13 mouse cellular contexts compared by ENCODE assay signal in the genomic region with DNA sequence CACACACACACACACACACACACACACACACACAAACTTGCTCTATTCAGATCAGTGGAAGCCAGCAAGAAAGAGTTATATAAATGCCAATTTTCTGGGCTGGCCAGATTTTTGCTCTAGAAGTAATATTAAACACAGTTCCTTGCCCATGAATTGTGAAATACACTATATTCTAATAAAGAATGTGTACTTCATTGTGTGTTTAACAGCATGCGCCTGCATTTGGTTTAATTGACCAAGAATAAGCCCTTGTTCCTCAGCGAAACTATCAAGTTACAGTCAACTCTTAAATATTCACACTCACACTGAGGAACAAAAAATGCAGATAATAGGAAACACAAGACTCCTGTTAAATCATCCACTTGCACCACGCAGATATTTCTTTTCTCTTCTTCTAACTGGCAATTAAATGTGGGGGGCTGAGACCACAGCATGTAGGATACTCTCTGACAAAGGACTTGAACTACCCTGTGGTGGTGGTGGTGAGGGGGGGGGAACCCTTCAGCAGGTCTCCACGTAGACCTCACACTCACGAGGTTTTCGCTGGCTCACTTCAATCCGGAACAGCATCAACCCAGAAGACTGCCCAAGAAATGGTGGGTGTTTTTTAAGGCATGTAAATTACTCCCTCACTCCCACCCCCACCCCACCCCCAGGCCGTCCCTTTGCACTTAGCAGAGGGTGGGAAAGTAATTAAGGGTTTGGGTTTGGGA.
DNase-seq lines count a peak whose midpoint lies in the region; ATAC-seq and TF ChIP-seq lines count a peak whose summit lies in the region.
"Had no signal": no experiment of that assay in that cellular context is flagged by ENCODE, and none has a peak within 500 bp of the region (broad histone marks: within the 10 kb centered on the region; RNA-seq: fewer than 3 reads in every experiment).

No protein-coding gene starts in this region.

- H3K4me3 ChIP-seq in heart, embryonic 15.5 days = no peak overlapping the region
- no peak overlapping the region for H3K4me3 ChIP-seq in embryonic facial prominence, embryonic 11.5 days (ENCODE audit: low read depth, low read length)
- H3K4me3 ChIP-seq in hindbrain, embryonic 14.5 days (replicated peaks; ENCODE audit: low read length) = no peak overlapping the region
- no peak overlapping the region for H3K4me3 ChIP-seq in midbrain, postnatal 0 days (ENCODE audit: low read depth, low read length)

- no peak for DNase-seq in heart, adult 8-10 months (ENCODE audit: low spot score)
- DNase-seq in embryonic facial prominence, embryonic 11.5 days (ENCODE audit: low spot score) = peak; percentile 26
- no peak for DNase-seq in hindbrain, embryonic 14.5 days (ENCODE audit: low spot score)
- DNase-seq in midbrain, postnatal 0 days (ENCODE audit: low spot score) = no peak
- DNase-seq in gastrocnemius, postnatal 10 days = no peak
- no peak for DNase-seq in left cerebral cortex, postnatal 36 days (ENCODE audit: low spot score in 2 of 2)
- DNase-seq in MN1 (ENCODE audit: low spot score) = no peak
- DNase-seq: B cell, adult 2 months; cerebellum, adult 9-10 months; kidney, postnatal 25 days; spleen, adult 18-20 months had no signal

- no peaks in the 10 kb centered on the region for H3K9me3 ChIP-seq in heart, embryonic 15.5 days (replicated peaks)
- H3K9me3 ChIP-seq in embryonic facial prominence, embryonic 11.5 days (replicated peaks; ENCODE audit: control insufficient read depth, low read length) = no peaks in the 10 kb centered on the region
- no peaks in the 10 kb centered on the region for H3K9me3 ChIP-seq in hindbrain, embryonic 14.5 days (ENCODE audit: control insufficient read depth, low read length)
- no peaks in the 10 kb centered on the region for H3K9me3 ChIP-seq in midbrain, postnatal 0 days (ENCODE audit: low read length)

- H3K4me2 ChIP-seq in heart, embryonic 15.5 days = peak overlapping the region; percentile 19; the same call in 1 of the 2 replicates
- no peak overlapping the region for H3K4me2 ChIP-seq in embryonic facial prominence, embryonic 11.5 days (ENCODE audit: low read depth, low read length)
- peak overlapping the region; percentile 83; the same call in 1 of the 2 replicates for H3K4me2 ChIP-seq in hindbrain, embryonic 14.5 days (replicated peaks)
- H3K4me2 ChIP-seq in midbrain, postnatal 0 days (ENCODE audit: low read depth, low read length, poor library complexity, severe bottlenecking) = peak overlapping the region; percentile 18; the same call in 1 of the 2 replicates

- no peak overlapping the region; the same call in 1 of the 2 replicates for H3K27ac ChIP-seq in heart, embryonic 15.5 days
- no peak overlapping the region for H3K27ac ChIP-seq in embryonic facial prominence, embryonic 11.5 days (replicated peaks; ENCODE audit: low read depth, low read length)
- no peak overlapping the region for H3K27ac ChIP-seq in hindbrain, embryonic 14.5 days
- H3K27ac ChIP-seq in midbrain, postnatal 0 days (ENCODE audit: low read depth, low read length) = no peak overlapping the region
- H3K27ac ChIP-seq: liver, embryonic 14.5 days had no signal

- TF ChIP-seq CTCF in midbrain, postnatal 0 days (IDR thresholded peaks at IDR 0.05) = no peak

- no peak for ATAC-seq in heart, embryonic 15.5 days (replicated peaks; ENCODE audit: insufficient number of reproducible peaks, insufficient read depth, low FRiP score, low read depth)
- 0 out of 2 replicates have a peak, but pooled peaks have one; percentile 27 for ATAC-seq in embryonic facial prominence, embryonic 11.5 days (replicated peaks; ENCODE audit: insufficient number of reproducible peaks, low FRiP score, low TSS enrichment, low read depth)
- no peak for ATAC-seq in hindbrain, embryonic 14.5 days (ENCODE audit: low FRiP score)
- ATAC-seq in midbrain, postnatal 0 days (ENCODE audit: low FRiP score) = no peak

- H3K36me3 ChIP-seq in heart, embryonic 15.5 days = no peaks in the 10 kb centered on the region
- H3K36me3 ChIP-seq in embryonic facial prominence, embryonic 11.5 days (replicated peaks; ENCODE audit: control insufficient read depth, insufficient read depth, low read depth, low read length) = no peaks in the 10 kb centered on the region; the same call in 1 of the 2 replicates
- H3K36me3 ChIP-seq in hindbrain, embryonic 14.5 days (replicated peaks; ENCODE audit: control insufficient read depth, insufficient read depth) = no peaks in the 10 kb centered on the region
- H3K36me3 ChIP-seq in midbrain, postnatal 0 days (ENCODE audit: insufficient read depth, low read length) = no peaks in the 10 kb centered on the region

- intact Hi-C loops in left cerebral cortex, postnatal 36 days (cut with DNase I) = no loop called here

- H3K27me3 ChIP-seq in heart, embryonic 15.5 days = no peaks in the 10 kb centered on the region
- H3K27me3 ChIP-seq in embryonic facial prominence, embryonic 11.5 days (ENCODE audit: control insufficient read depth, insufficient read depth, low read length) = no peaks in the 10 kb centered on the region
- H3K27me3 ChIP-seq in hindbrain, embryonic 14.5 days (ENCODE audit: control insufficient read depth, insufficient read depth, low read length) = no peaks in the 10 kb centered on the region; the same call in 1 of the 2 replicates
- H3K27me3 ChIP-seq in midbrain, postnatal 0 days (ENCODE audit: insufficient read depth, low read length) = no peaks in the 10 kb centered on the region

- 52% methylated on average over 8 of the region's 8 CpGs for WGBS in heart, embryonic 15.5 days
- 9% methylated on average over 8 of the region's 8 CpGs for WGBS in embryonic facial prominence, embryonic 11.5 days
- WGBS in hindbrain, embryonic 14.5 days = 22% methylated on average over 8 of the region's 8 CpGs
- 38% methylated on average over 8 of the region's 8 CpGs for WGBS in midbrain, postnatal 0 days

- no peak overlapping the region for H3K9ac ChIP-seq in heart, embryonic 15.5 days
- no peak overlapping the region for H3K9ac ChIP-seq in embryonic facial prominence, embryonic 11.5 days (replicated peaks; ENCODE audit: low read length)
- no peak overlapping the region for H3K9ac ChIP-seq in hindbrain, embryonic 14.5 days
- no peak overlapping the region for H3K9ac ChIP-seq in midbrain, postnatal 0 days (replicated peaks; ENCODE audit: low read length, poor library complexity, severe bottlenecking)
- H3K9ac ChIP-seq: liver, embryonic 14.5 days had no signal

- peaks cover 10% of the 10 kb centered on the region for H3K4me1 ChIP-seq in heart, embryonic 15.5 days (replicated peaks)
- peaks cover 15% of the 10 kb centered on the region; the same call in 1 of the 2 replicates for H3K4me1 ChIP-seq in embryonic facial prominence, embryonic 11.5 days (ENCODE audit: control insufficient read depth, insufficient read depth, low read length)
- H3K4me1 ChIP-seq in hindbrain, embryonic 14.5 days (replicated peaks; ENCODE audit: control insufficient read depth, insufficient read depth, low read length) = peaks cover 47% of the 10 kb centered on the region
- H3K4me1 ChIP-seq in midbrain, postnatal 0 days (ENCODE audit: insufficient read depth, low read length) = peaks cover 4% of the 10 kb centered on the region; the same call in 1 of the 2 replicates
